12 mouse cellular contexts compared by ENCODE assay signal in genomic region chr9:110689261-110689779, GRCm38 (mm10). TPM values are rescaled to one million over a fixed set of nuclear protein-coding genes. Genes with fewer than 3 reads are reported as not detected.
DNase-seq lines count a peak whose midpoint lies in the region; ATAC-seq lines count a peak whose summit lies in the region.
"Had no signal": no experiment of that assay in that cellular context is flagged by ENCODE, and none has a peak within 500 bp of the region (broad histone marks: within the 10 kb centered on the region; RNA-seq: fewer than 3 reads in every experiment).

No protein-coding gene starts in this region.

- H3K4me3 ChIP-seq in liver, embryonic 12.5 days, result no peak overlapping the region
- H3K4me3 ChIP-seq: forebrain, embryonic 13.5 days; hindbrain, embryonic 15.5 days; myocyte had no signal

- H3K9ac ChIP-seq in liver, embryonic 12.5 days, result no peak overlapping the region
- H3K9ac ChIP-seq: forebrain, embryonic 13.5 days; hindbrain, embryonic 15.5 days had no signal

- WGBS in liver, embryonic 12.5 days (ENCODE audit: insufficient replicate concordance), result 83% methylated on average over 8 of the region's 8 CpGs

- intact Hi-C loops in left cerebral cortex, postnatal 14 days (cut with DNase I), result no loop called here

- H3K27ac ChIP-seq in liver, embryonic 12.5 days, result no peak overlapping the region
- H3K27ac ChIP-seq: forebrain, embryonic 13.5 days; hindbrain, embryonic 15.5 days had no signal

- H3K27me3 ChIP-seq in liver, embryonic 12.5 days (replicated peaks), result no peaks in the 10 kb centered on the region
- H3K27me3 ChIP-seq: forebrain, embryonic 13.5 days; hindbrain, embryonic 15.5 days had no signal

- peak; percentile 32 to 52 for DNase-seq in cerebellum, adult 18-20 months
- DNase-seq in cerebellum, postnatal 4 days (ENCODE audit: low spot score in 2 of 2), result no peak
- peak; percentile 82 for DNase-seq in kidney, adult 18-20 months
- DNase-seq in lung, postnatal 25 days (ENCODE audit: low spot score), result peak; percentile 70
- DNase-seq in left cerebral cortex, postnatal 14 days (ENCODE audit: low spot score in 2 of 2), result no peak
- DNase-seq in cerebellum, adult 8-10 months, result no peak
- DNase-seq in adrenal gland, postnatal 25 days, result no peak
- DNase-seq: retina, postnatal 1 day had no signal

- peaks cover 17% of the 10 kb centered on the region for H3K36me3 ChIP-seq in liver, embryonic 12.5 days

- ATAC-seq in liver, embryonic 12.5 days, result no peak
- ATAC-seq: forebrain, embryonic 13.5 days had no signal

- peak overlapping the region; percentile 27 for H3K4me2 ChIP-seq in liver, embryonic 12.5 days
- H3K4me2 ChIP-seq: forebrain, embryonic 13.5 days; hindbrain, embryonic 15.5 days had no signal

- no peaks in the 10 kb centered on the region for H3K9me3 ChIP-seq in liver, embryonic 12.5 days (replicated peaks)
- H3K9me3 ChIP-seq: forebrain, embryonic 13.5 days; hindbrain, embryonic 15.5 days had no signal

- H3K4me1 ChIP-seq in liver, embryonic 12.5 days, result peaks cover 40% of the 10 kb centered on the region

RNA-seq across cellular contexts. Expression of gene Ccdc12, which starts 33.0 kb away (rescaled TPM):
- polyA plus RNA-seq in liver, embryonic 12.5 days (2016; fragmentation: Nextera tagmentation; extraction: Ambion mirVana), result 103 and 105 TPM in 2 replicates
- total RNA-seq in left cerebral cortex, postnatal 14 days (2021), result 10 to 100 TPM; 44.8 to 58.6 TPM
- total RNA-seq in adrenal gland, postnatal 25 days (2021), result 64.0 and 69.5 TPM in 2 replicates

RNA-seq across cellular contexts. Expression of gene Nbeal2, which starts 35.4 kb away (rescaled TPM):
- polyA plus RNA-seq in liver, embryonic 12.5 days (2016; fragmentation: Nextera tagmentation; extraction: Ambion mirVana), result 4.7 and 4.9 TPM in 2 replicates
- total RNA-seq in left cerebral cortex, postnatal 14 days (2021), result 1 to 10 TPM; 5.9 to 8.9 TPM
- total RNA-seq in adrenal gland, postnatal 25 days (2021), result 7.9 and 10.1 TPM in 2 replicates

RNA-seq across cellular contexts. Expression of gene Myl3, which starts 52.3 kb away (rescaled TPM):
- 0.48 and 1.6 TPM in 2 replicates for polyA plus RNA-seq in liver, embryonic 12.5 days (2016; fragmentation: Nextera tagmentation; extraction: Ambion mirVana)
- under 1 TPM in 1 of 2 experiments, not detected in 1; 0.53 TPM for total RNA-seq in left cerebral cortex, postnatal 14 days (2021)
- 1.2 TPM in 1 of 2 replicates, not detected in the other for total RNA-seq in adrenal gland, postnatal 25 days (2021)

RNA-seq across cellular contexts. Expression of gene Pth1r, which starts 57.6 kb away (rescaled TPM):
- 7.8 and 9.1 TPM in 2 replicates for polyA plus RNA-seq in liver, embryonic 12.5 days (2016; fragmentation: Nextera tagmentation; extraction: Ambion mirVana)
- 1 to 10 TPM; 6.4 to 8.3 TPM for total RNA-seq in left cerebral cortex, postnatal 14 days (2021)
- total RNA-seq in adrenal gland, postnatal 25 days (2021), result 8.0 and 9.7 TPM in 2 replicates

Comparison
In these comparisons a context has a peak if more than half of its experiments do, and no peak if none do; other contexts are left out.
1. DNase-seq: peak in cerebellum, adult 18-20 months (2 of 2), kidney, adult 18-20 months (single experiment) and lung, postnatal 25 days (single experiment); none in cerebellum, postnatal 4 days (0 of 2), left cerebral cortex, postnatal 14 days (0 of 2), cerebellum, adult 8-10 months (single experiment) and adrenal gland, postnatal 25 days (single experiment).